Mouse (Mus musculus) lung, postnatal 36 days (tissue): ENCODE measurements around the gene Commd2.

ENCODE experiments used
- DNase-seq: peaks from one replicate; pipeline ENCODE4 v3.0.0; 2022; ENCODE audit warnings: mixed read lengths

The Commd2 gene

DNA sequence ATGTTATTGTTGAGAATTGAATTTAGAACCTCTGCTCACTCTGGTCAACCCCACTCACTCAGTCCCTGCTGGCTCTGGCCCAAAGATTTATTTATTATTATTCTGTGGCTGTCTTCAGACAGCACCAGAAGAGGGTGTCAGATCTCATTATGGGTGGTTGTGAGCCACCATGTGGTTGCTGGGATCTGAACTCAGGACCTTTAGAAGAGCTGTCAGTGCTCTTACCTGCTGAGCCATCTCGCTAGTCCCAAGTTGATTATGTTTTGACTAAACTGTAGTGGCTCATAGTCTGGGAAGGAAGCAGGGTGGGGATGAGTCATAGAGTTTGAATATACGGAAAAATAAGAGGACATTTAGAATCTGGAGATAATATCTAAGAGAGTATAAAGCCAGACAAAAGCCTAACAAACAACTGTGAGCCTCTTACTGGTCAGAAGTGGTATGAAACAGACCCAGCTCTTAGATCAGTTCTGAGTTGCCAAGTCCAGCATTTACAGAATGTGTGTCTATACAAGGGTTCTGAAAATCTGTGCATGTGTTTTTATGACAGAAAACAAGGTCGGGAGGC, 39.0 kb downstream of the Commd2 start:
- peak; percentile 25 for DNase-seq

DNA sequence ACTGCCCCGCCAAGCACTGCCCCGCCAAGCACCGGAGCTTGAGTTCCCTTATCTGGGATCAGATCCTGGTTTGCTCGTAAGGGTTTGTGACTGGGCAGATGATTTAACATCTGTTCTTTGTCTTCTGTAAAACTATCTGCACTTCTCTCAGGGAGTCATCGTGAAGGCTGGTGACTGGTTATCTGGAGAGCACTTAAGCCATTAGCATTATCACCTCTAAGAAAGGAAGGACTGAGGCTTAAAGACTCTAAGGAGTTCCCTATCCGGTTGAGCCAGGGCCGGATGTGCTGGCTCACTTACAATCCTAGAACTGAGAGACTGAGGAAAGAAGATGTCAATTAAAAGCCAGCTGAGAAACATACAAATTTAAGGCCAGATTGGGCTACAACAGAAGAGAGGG, 39.7 kb downstream of the Commd2 start:
- no peak for DNase-seq

- DNase-seq: peak; percentile 28
Measured at GRCm38 (mm10) chr3:57604618-57605015, 46.9 kb downstream of the Commd2 start.

DNA sequence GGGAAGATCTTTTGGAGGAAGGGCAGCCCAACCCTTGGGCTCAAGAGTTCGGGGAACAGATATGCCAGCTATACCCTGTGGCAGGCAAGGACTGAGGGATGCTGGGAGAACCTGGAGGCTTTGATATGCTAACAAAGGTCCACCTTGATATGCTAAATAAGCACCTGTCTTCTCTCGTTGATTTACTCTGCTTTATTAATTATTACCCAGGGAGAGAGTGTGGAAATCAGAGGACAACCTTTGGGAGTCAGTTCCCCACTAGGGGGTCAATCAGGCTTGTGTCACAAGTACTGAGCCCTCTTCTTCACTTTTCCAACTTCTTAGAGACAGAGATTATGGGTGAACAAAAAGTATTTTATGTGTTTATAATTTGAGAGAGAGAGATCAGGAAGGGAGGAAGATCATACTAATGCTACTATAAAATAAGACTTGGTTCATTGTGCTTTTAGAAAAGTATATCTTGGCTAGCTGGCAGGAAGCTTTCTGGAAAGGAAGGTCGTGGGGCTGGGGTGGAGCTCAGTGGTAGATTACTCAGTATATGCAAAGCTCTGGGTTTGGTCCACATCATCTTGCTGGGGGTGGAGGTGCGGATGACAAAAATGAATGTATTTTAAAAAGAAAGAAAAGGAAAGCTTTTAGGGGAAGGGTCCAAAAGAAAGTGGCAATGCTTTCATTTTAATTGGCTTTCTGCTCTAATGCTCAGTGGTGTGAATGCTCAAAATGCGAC, 47.5 kb downstream of the Commd2 start:
- no peak for DNase-seq

- DNase-seq: no peak
Measured at GRCm38 (mm10) chr3:57602610-57603009, 48.9 kb downstream of the Commd2 start.

GRCm38 (mm10) chr3:57596566-57596965, 54.9 kb downstream of the Commd2 start:
- DNase-seq: peak; percentile 42

GRCm38 (mm10) chr3:57595506-57595905, 56.0 kb downstream of the Commd2 start:
- DNase-seq: no peak
